Mouse (Mus musculus): Measurements from ENCODE around the gene Ipo7. TPM values are rescaled to one million over a fixed set of nuclear protein-coding genes. Genes with fewer than 3 reads are reported as not detected.
"Not testable (repeated sequence)": the region's sequence is repeated elsewhere in the genome, so short reads cannot be mapped to it uniquely, and the experiment has no call there.

Ipo7 gene
- total RNA-seq, 2 experiments from 2014 or later = 88.9 to 90.7 TPM

GRCm38 (mm10) chr7:110011417-110011816, 6.7 kb upstream of the Ipo7 start:
- DNase-seq (ENCODE audit: extremely low spot score in 1 of 2, low spot score in 2 of 2) = no peak
- intact Hi-C loops (cut with DNase I) = no loop called here

- intact Hi-C loops (cut with DNase I) = no loop called here
- no peak for DNase-seq (ENCODE audit: extremely low spot score in 1 of 2, low spot score in 2 of 2)
Measured at GRCm38 (mm10) chr7:110014272-110014671, 3.8 kb upstream of the Ipo7 start.

DNA sequence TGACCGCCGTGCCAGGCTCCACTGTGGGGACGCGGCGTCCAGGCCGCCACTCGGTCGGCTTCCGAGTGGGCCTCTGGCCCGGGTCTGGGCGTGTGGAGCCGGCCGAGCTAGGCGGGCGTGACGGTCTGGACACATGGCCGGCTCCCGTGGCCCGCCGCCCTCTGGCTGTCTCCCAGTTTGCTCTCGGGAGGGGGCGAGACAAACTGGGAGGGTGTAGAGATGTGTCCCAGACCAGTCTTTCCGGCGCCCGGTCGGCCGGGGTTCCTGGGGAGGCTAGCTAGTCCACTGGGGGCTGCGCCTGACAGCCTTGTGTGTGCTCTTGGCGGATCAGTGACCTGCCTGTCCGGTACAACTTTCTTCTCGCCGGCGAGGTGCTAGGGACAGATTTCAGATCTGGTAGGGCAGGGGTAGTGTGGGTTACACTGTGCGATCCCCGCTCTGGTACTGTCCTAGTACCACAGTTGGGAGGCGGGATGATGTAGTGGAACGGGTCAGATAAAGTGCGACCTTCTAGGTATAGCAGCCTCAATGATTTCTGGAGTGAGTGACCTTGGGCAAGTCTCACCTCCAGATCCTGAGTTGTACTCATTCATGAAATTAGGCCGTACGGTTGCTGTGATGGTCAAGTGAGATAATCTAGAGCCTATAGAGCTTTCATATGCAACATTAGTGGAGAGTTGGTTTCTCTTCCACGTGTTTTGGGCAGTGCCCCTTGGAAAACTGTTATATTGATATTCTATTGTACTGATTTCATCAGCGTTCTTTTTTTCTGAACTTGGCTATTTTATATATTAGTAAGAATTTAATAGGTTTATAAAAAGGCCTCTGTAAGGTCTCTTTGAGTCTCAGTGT, 783 bp downstream of the Ipo7 start:
- DNase-seq (ENCODE audit: extremely low spot score in 1 of 2, low spot score in 2 of 2) = peak; percentile 15 to 79
- intact Hi-C loops (cut with DNase I) = no loop called here

- intact Hi-C loops (cut with DNase I) = no loop called here
- no peak for DNase-seq (ENCODE audit: extremely low spot score in 1 of 2, low spot score in 2 of 2)
Measured at GRCm38 (mm10) chr7:110023553-110023952, 5.5 kb downstream of the Ipo7 start.

- DNase-seq (ENCODE audit: extremely low spot score in 1 of 2, low spot score in 2 of 2) = no peak
- intact Hi-C loops (cut with DNase I) = no loop called here
Measured at GRCm38 (mm10) chr7:110026594-110026993, 8.5 kb downstream of the Ipo7 start.

GRCm38 (mm10) chr7:110028826-110029225, 10.8 kb downstream of the Ipo7 start:
- DNase-seq (ENCODE audit: extremely low spot score in 1 of 2, low spot score in 2 of 2) = no peak
- intact Hi-C loops (cut with DNase I) = no loop called here

DNA sequence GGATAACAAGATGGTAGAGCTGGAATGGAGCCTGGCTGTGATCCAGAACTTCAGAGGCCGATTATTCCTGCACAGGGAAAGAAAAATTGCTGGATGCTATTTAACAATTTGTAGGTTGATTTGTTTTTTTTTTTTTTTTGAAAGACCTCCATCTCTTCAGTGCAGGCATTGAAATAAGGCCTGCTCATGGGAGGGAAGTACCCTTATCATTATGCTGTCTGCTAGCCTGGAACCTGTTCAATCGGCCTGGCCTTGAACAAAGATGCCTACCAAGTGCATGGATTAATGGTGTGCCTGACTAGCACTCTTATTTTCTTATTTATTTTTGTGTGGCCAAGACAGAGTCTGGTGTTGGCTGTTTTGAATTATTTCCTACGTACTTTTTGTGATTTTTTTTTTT, 12.3 kb downstream of the Ipo7 start:
- DNase-seq (ENCODE audit: extremely low spot score in 1 of 2, low spot score in 2 of 2) = no peak
- intact Hi-C loops (cut with DNase I) = no loop called here

DNA sequence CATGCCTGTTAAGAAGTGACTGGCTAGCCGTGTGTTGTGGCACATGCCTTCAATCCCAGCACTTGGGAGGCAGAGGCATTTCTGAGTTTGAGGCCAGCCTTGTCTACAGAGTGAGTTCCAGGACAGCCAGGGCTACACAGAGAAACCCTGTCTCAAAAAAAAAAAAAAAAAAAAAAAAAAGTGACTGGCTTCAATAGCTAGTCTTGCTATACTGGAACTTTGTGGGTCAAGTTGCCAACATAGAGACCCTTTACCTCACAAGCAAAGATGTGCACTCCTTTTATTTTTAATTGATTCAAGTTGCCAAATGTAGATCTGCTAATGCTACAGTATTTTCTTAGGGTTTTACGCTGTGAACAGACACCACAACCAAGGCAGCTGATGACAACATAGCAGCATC, 39.6 kb downstream of the Ipo7 start:
- not testable (repeated sequence) for DNase-seq (ENCODE audit: extremely low spot score in 1 of 2, low spot score in 2 of 2)
- intact Hi-C loops (cut with DNase I) = loop anchor here (10.0 kb wide), 1 partner anchor 143 kb away; no protein-coding TSS in a partner anchor

GRCm38 (mm10) chr7:110059092-110059785, 41.2 kb downstream of the Ipo7 start:
- peak in 1 of 2 experiments; percentile 39 for DNase-seq (ENCODE audit: extremely low spot score in 1 of 2, low spot score in 2 of 2)
- intact Hi-C loops (cut with DNase I) = loop anchor here (10.0 kb wide), 1 partner anchor 144 kb away; no protein-coding TSS in a partner anchor

- DNase-seq (ENCODE audit: extremely low spot score in 1 of 2, low spot score in 2 of 2) = no peak
- intact Hi-C loops (cut with DNase I) = no loop called here
Measured at GRCm38 (mm10) chr7:110060106-110060668, 42.1 kb downstream of the Ipo7 start.

GRCm38 (mm10) chr7:110060669-110061198, 42.7 kb downstream of the Ipo7 start:
- intact Hi-C loops (cut with DNase I) = no loop called here
- no peak for DNase-seq (ENCODE audit: extremely low spot score in 1 of 2, low spot score in 2 of 2)

DNA sequence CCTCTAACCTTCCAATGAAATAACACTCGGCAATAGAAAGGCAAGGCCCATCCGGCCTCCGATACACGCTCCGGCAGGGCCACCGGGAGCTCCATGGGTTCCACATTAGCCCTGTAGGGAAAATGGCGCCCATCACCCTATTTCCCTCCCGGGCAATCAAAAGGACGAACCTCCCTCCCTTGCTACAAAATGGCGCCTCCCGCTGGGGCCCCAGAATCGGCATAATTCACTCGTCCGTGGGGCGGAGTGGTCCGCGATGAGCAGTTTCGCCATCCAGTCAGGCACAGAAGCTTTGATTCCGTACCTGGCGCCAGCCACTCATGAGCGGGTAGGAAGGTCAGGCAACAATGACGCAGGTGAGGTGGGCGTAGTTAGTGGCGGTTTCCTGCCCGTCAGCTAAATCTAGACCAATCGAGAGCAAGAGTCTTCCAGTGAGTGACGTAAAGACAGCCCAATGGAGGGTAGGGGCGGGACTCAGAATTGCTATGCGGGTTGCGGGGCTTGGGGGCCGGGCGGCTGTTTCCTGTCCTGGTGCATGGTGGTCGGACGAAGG, 43.2 kb downstream of the Ipo7 start, which contains the start of gene Zfp143:
TSS of gene Zfp143 (plus strand) at position 19 of the 553 bp plus-strand sequence.
- intact Hi-C loops (cut with DNase I) = no loop called here
- peak; percentile 100 for DNase-seq (ENCODE audit: extremely low spot score in 1 of 2, low spot score in 2 of 2)

GRCm38 (mm10) chr7:110061752-110062273, 43.7 kb downstream of the Ipo7 start:
- DNase-seq (ENCODE audit: extremely low spot score in 1 of 2, low spot score in 2 of 2) = peak in 1 of 2 experiments; percentile 93
- intact Hi-C loops (cut with DNase I) = no loop called here

DNA sequence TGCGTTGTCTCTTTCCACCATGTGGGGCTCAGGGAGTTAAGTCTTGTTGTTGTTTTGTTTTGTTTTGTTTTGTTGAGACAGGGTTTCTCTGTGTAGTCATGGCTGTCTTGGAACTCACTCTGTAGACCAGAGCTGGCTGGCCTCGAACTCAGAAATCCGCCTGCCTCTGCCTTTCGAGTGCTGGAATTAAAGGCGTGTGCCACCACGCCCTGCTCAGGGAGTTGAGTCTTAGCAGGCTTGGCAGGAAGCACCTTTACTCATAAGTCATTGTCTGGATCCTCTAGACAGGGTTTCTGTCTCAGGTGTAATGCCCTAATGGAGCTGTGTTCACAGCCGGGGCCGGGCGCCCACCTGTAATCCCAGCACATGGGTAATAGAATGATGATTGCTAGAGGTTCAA, 45.7 kb downstream of the Ipo7 start:
- intact Hi-C loops (cut with DNase I) = no loop called here
- no peak for DNase-seq (ENCODE audit: extremely low spot score in 1 of 2, low spot score in 2 of 2)

GRCm38 (mm10) chr7:110069070-110069469, 51.0 kb downstream of the Ipo7 start:
- no peak for DNase-seq (ENCODE audit: extremely low spot score in 1 of 2, low spot score in 2 of 2)
- intact Hi-C loops (cut with DNase I) = no loop called here

GRCm38 (mm10) chr7:110078168-110078567, 60.1 kb downstream of the Ipo7 start:
- no peak for DNase-seq (ENCODE audit: extremely low spot score in 1 of 2, low spot score in 2 of 2)
- intact Hi-C loops (cut with DNase I) = no loop called here

DNA sequence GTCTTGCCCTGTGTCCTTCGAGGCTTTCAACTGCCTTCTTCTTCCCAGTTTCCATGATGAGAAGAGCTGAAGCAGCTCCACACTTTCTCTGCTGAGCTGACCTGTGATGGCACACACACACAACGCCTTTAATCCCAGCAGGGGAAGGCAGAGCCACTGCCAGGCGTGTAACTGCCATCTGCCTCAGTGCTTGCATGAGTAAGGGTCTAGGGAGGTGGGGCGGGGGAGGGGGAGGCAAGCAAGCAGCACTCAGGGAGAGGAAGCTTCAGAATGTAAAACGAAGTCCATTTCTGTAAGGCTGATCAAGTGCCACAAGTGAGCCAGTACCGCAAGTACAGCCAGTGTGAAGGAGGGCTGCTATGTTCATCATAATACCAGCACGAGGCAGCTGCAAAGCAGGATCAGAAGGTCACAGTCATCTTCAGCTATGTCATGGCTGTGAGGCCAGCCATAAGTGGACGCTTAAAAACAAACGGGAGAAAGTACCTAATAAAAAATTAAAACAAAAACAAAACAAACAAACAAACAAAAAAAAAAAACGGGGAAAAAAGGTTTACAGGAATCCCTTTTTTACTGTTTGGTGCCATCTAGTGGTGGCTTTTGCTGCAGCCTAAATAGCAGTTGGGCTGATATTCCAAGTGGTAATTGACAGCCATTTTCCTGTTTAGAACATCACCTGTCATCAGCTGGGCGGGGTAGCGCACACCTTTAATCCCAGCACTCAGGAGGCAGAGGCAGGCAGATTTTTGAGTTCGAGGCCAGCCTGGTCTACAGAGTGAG, 65.5 kb downstream of the Ipo7 start:
- peak; percentile 20 to 56 for DNase-seq (ENCODE audit: extremely low spot score in 1 of 2, low spot score in 2 of 2)
- intact Hi-C loops (cut with DNase I) = no loop called here

- intact Hi-C loops (cut with DNase I) = no loop called here
Measured at GRCm38 (mm10) chr7:110085217-110085616, 67.1 kb downstream of the Ipo7 start.

More at GRCm38 (mm10) chr7:110085217-110085616, 67.1 kb downstream of the Ipo7 start:
- DNase-seq (ENCODE audit: extremely low spot score in 1 of 2, low spot score in 2 of 2) = no peak
